Mouse (Mus musculus) C2C12 (cell line): ENCODE data around the gene Aldh1l1.

ENCODE experiments used
- CEBPB ChIP-seq: IDR thresholded peaks from one replicate; pipeline ENCODE4 v1.6.1; 2011; ENCODE audit warnings: low read depth, mild to moderate bottlenecking, control low read depth, moderate library complexity
- CTCF ChIP-seq: IDR thresholded peaks from one replicate; pipeline ENCODE4 v1.5.1; 2011; ENCODE audit not compliant: control insufficient read depth, insufficient read depth, insufficient read length
- MYOD1 ChIP-seq: IDR thresholded peaks from one replicate; pipeline ENCODE4 v1.6.1; 2011; ENCODE audit warnings: low read depth; ENCODE audit not compliant: control insufficient read depth, insufficient read length
- USF1 ChIP-seq: IDR thresholded peaks from one replicate; pipeline ENCODE4 v1.6.1; 2011; ENCODE audit warnings: low read depth, mild to moderate bottlenecking, control low read depth, moderate library complexity

DNA sequence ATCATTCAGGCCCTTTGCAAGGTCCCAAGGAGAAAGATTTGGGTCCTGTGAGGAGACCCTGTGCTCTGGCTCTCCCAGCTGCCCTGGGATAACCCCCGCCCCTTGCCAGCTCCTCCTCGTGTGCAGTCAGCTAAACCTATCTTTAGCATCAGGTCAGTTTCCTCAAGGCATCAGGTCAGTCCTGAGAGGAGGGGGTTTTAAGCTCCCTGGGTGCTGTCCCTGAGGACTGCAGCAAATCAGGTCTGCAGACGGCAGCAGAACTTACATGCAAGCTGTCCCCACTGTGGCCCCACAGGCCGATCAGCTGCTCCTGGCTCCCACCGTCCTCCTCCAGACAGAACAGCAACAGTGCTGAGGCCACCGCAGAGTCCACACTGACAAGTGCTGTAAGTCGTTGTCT is 115.5 kb downstream of the Aldh1l1 start:
- no peak for TF ChIP-seq CTCF
- TF ChIP-seq USF1, result no peak
- TF ChIP-seq CEBPB, result no peak
- TF ChIP-seq MYOD1, result no peak
